Mouse (Mus musculus) heart, embryonic 10.5 days (tissue): ENCODE results near the gene Arl11. TPM values are rescaled to one million over a fixed set of nuclear protein-coding genes. Genes with fewer than 3 reads are reported as not detected.

Source experiments
- DNase-seq: peaks from one replicate; pipeline ENCODE4 v3.0.0-alpha.2; 2017; ENCODE audit warnings: low spot score
- H3K27ac ChIP-seq: fragments of 300-500 bp; sonication (generic); 2 replicates; pipeline ENCODE4 v1.5.1; 2016; ENCODE audit warnings: mild to moderate bottlenecking
- H3K27me3 ChIP-seq: fragments of 300-500 bp; sonication (generic); 2 replicates; pipeline ENCODE4 v1.6.1; 2016; ENCODE audit warnings: mild to moderate bottlenecking; ENCODE audit not compliant: poor library complexity, insufficient read depth, severe bottlenecking
- H3K36me3 ChIP-seq: fragments of 300-500 bp; sonication (generic); 2 replicates; pipeline ENCODE4 v1.6.1; 2016; ENCODE audit warnings: mild to moderate bottlenecking, moderate library complexity
- H3K4me1 ChIP-seq: fragments of 300-500 bp; sonication (generic); 2 replicates; pipeline ENCODE4 v1.6.1; 2016; ENCODE audit warnings: mild to moderate bottlenecking
- H3K4me3 ChIP-seq: fragments of 300-500 bp; sonication (generic); 2 replicates; pipeline ENCODE4 v1.5.1; 2016; ENCODE audit warnings: mild to moderate bottlenecking, moderate library complexity
- H3K9me3 ChIP-seq: fragments of 300-500 bp; sonication (generic); 2 replicates; pipeline ENCODE4 v1.6.1; 2016; ENCODE audit warnings: mild to moderate bottlenecking, moderate library complexity
- WGBS: fragments of 180-500 bp; shearing (Covaris S2); methylation state at CpG from one replicate; pipeline ENCODE4 v1.1.7; 2016; 5-methylcytosine and 5-hydroxymethylcytosine counted together
- polyA plus RNA-seq: library from polyadenylated mRNA; unstranded; fragments of >200 nt; fragmentation: Nextera tagmentation; extraction: Ambion mirVana; gene quantifications from 2 replicates; pipeline ENCODE4 v1.2.1, GENCODE M21; 2016

Arl11 gene
- 0.12 and 0.29 TPM in 2 replicates for polyA plus RNA-seq

DNA sequence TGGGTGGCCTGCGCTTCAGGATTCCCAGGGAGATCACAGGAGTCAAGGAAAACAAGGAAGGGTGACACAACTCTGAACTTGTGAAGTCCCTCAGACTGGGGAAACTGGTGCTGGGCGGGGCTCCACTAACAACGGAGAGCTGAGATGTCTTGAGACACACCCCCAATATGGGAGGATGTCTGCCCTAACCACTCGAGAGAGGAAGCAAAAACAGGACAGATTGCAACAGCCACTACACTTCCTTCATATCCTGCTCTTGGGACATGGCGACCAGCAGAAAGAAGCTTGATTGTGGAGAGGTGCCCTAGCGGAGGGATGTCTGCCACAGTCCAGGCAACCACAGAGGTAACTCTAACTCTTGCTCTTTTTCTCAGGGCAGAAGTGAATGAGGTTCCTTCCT is at the start of gene Arl11:
Gene Arl11 (plus strand): TSS at position 161 of the 400 bp plus-strand sequence.
- Histone ChIP-seq H3K9me3 (no peaks in the 10 kb centered on the region), H3K27ac (no peak within 1 kb of the TSS), H3K4me3 (no peak within 1 kb of the TSS), H3K27me3 (no peaks in the 10 kb centered on the region), H3K36me3 (no peaks in the 10 kb centered on the region), H3K4me1 (peaks cover 17% of the 10 kb centered on the region; the same call in 1 of the 2 replicates)
- 52% methylated on average over 6 of the region's 6 CpGs for WGBS
- DNase-seq = no peak

- no peak overlapping the region for H3K27ac ChIP-seq
- H3K4me3 ChIP-seq = no peak overlapping the region
- H3K27me3 ChIP-seq = peaks cover 15% of the 10 kb centered on the region
- no peaks in the 10 kb centered on the region for H3K36me3 ChIP-seq
- no peak for DNase-seq
- H3K4me1 ChIP-seq = peaks cover 9% of the 10 kb centered on the region
- no peaks in the 10 kb centered on the region for H3K9me3 ChIP-seq
- 70% methylated on average over 5 of the region's 5 CpGs for WGBS
These were observed 41.6 kb upstream of the Arl11 start for GRCm38 (mm10) chr14:61267908-61268475.

DNA sequence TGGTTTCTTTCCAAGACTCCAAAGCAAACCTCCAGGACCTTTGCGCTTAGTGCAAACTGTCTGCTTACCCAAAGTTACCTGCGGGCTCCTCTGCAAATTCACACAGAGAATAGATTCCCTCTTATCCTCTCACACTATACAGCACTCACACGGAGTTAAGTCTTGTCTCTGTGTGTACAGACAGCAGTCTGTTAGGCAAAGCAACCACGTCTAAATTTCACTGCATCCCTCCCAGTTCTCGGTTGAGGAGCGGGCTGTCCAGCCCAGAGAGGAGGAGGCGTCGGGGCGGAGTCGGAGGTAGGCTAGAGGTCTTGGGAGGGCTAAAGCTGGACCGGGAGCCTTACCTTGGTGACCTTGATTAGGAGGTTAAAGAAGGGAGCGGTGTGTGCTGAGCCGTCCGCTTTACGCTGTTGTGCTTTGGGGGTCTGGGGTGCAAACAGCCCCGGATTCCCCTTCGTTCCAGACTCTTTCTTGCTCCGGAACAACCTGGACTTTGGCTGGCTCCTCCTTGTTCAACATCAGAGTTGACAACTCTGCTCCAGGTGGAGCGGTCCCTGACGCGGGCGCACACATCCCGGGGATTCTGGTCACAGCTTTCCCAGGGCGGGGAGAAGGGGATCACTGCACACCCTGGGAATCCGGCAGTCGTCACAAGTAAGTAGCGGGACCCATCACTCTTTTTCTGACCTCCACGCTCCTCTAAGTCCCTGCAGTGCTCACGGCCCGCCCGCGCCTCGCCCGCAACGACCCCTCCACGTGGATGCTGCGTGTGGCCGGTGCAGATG is 34.9 kb upstream of the Arl11 start:
- Histone ChIP-seq H3K36me3 (no peaks in the 10 kb centered on the region), H3K9me3 (no peaks in the 10 kb centered on the region), H3K27me3 (peaks cover 56% of the 10 kb centered on the region), H3K27ac (no peak overlapping the region), H3K4me1 (peaks cover 17% of the 10 kb centered on the region), H3K4me3 (peak overlapping the region; percentile 47)
- 6% methylated on average over 38 of the region's 38 CpGs for WGBS
- DNase-seq = no peak

DNA sequence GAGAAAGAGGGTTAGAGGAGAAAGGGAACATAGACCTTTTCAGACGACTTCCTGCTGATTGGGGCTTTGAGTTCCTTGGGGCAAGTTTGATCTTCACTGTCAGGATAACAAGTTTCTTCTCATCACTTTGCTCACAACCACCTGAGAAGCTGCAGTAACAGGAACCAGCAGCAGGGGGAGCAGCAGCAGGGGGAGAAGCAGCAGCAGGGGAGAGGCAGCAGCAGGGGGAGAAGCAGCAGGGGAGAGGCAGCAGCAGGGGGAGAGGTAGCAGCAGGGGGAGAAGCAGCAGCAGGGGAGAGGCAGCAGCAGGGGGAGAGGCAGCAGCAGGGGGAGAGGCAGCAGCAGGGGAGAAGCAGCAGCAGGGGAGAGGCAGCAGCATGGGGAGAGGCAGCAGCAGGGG is 32.3 kb upstream of the Arl11 start:
- WGBS = 32% methylated on average over 1 of the region's 1 CpGs
- DNase-seq = no peak
- H3K9me3 ChIP-seq = no peaks in the 10 kb centered on the region
- no peak overlapping the region for H3K27ac ChIP-seq
- peaks cover 48% of the 10 kb centered on the region for H3K27me3 ChIP-seq
- H3K4me1 ChIP-seq = peaks cover 17% of the 10 kb centered on the region
- no peaks in the 10 kb centered on the region for H3K36me3 ChIP-seq
- H3K4me3 ChIP-seq = no peak overlapping the region

GRCm38 (mm10) chr14:61278676-61279300 is 30.8 kb upstream of the Arl11 start:
- no peaks in the 10 kb centered on the region for H3K9me3 ChIP-seq
- H3K27me3 ChIP-seq = peaks cover 35% of the 10 kb centered on the region
- 79% methylated on average over 7 of the region's 7 CpGs for WGBS

GRCm38 (mm10) chr14:61288606-61289286 is 20.8 kb upstream of the Arl11 start:
- Histone ChIP-seq H3K4me3 (no peak overlapping the region; the same call in 1 of the 2 replicates), H3K27ac (no peak overlapping the region), H3K36me3 (no peaks in the 10 kb centered on the region), H3K4me1 (no peaks in the 10 kb centered on the region), H3K9me3 (no peaks in the 10 kb centered on the region), H3K27me3 (no peaks in the 10 kb centered on the region)
- 60% methylated on average over 19 of the region's 19 CpGs for WGBS
- DNase-seq = no peak

More at GRCm38 (mm10) chr14:61278676-61279300, 30.8 kb upstream of the Arl11 start:
- Histone ChIP-seq H3K36me3 (no peaks in the 10 kb centered on the region), H3K27ac (no peak overlapping the region), H3K4me1 (peaks cover 17% of the 10 kb centered on the region), H3K4me3 (no peak overlapping the region)
- DNase-seq = no peak

DNA sequence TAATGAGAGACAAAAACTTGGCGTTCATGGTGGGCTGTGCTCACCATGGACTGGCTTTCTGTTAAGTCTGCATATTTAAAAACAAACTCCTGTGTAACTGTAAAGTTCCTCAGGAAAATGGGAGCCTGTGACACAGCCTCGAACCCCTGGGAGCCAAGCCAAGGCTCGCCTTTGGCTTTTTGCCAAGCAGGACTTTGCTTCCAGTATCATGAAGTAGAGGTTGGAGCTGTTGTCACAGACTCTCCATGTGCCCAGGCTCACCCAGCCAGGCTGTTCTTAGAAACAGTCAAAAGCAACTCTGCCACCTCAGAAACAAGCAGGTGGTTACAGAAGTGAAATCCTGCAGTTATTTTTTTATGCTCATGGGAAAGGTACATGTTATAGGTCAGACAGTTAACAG is 18.9 kb upstream of the Arl11 start:
- no peaks in the 10 kb centered on the region for H3K4me1 ChIP-seq
- H3K9me3 ChIP-seq = no peaks in the 10 kb centered on the region
- DNase-seq = no peak
- no peak overlapping the region for H3K4me3 ChIP-seq
- 69% methylated on average over 3 of the region's 3 CpGs for WGBS
- H3K27me3 ChIP-seq = no peaks in the 10 kb centered on the region
- no peak overlapping the region for H3K27ac ChIP-seq
- H3K36me3 ChIP-seq = no peaks in the 10 kb centered on the region

GRCm38 (mm10) chr14:61293884-61294737 is 15.4 kb upstream of the Arl11 start:
- Histone ChIP-seq H3K27ac (no peak overlapping the region), H3K4me1 (no peaks in the 10 kb centered on the region), H3K9me3 (no peaks in the 10 kb centered on the region), H3K36me3 (no peaks in the 10 kb centered on the region), H3K27me3 (no peaks in the 10 kb centered on the region), H3K4me3 (no peak overlapping the region)
- 48% methylated on average over 16 of the region's 16 CpGs for WGBS
- no peak for DNase-seq

- Histone ChIP-seq H3K27me3 (no peaks in the 10 kb centered on the region), H3K9me3 (no peaks in the 10 kb centered on the region), H3K4me3 (no peak overlapping the region), H3K4me1 (no peaks in the 10 kb centered on the region), H3K27ac (no peak overlapping the region), H3K36me3 (no peaks in the 10 kb centered on the region)
- DNase-seq = no peak
- 18% methylated on average over 6 of the region's 6 CpGs for WGBS
These were observed 14.8 kb upstream of the Arl11 start for GRCm38 (mm10) chr14:61294738-61295079.

GRCm38 (mm10) chr14:61299810-61300209 is 9.7 kb upstream of the Arl11 start:
- DNase-seq = no peak
- 85% methylated on average over 6 of the region's 6 CpGs for WGBS
- Histone ChIP-seq H3K27me3 (no peaks in the 10 kb centered on the region), H3K9me3 (no peaks in the 10 kb centered on the region), H3K4me1 (no peaks in the 10 kb centered on the region), H3K27ac (no peak overlapping the region), H3K36me3 (no peaks in the 10 kb centered on the region), H3K4me3 (no peak overlapping the region)

- Histone ChIP-seq H3K27ac (no peak overlapping the region), H3K9me3 (no peaks in the 10 kb centered on the region), H3K4me1 (no peaks in the 10 kb centered on the region), H3K4me3 (no peak overlapping the region), H3K27me3 (no peaks in the 10 kb centered on the region), H3K36me3 (no peaks in the 10 kb centered on the region)
- DNase-seq = no peak
- 49% methylated on average over 2 of the region's 2 CpGs for WGBS
These were observed 8.2 kb upstream of the Arl11 start for GRCm38 (mm10) chr14:61301323-61301722.

- no peaks in the 10 kb centered on the region for H3K27me3 ChIP-seq
- no peak overlapping the region for H3K27ac ChIP-seq
- H3K4me1 ChIP-seq = no peaks in the 10 kb centered on the region
- H3K9me3 ChIP-seq = no peaks in the 10 kb centered on the region
- WGBS = 67% methylated on average over 2 of the region's 2 CpGs
- DNase-seq = no peak
- H3K36me3 ChIP-seq = no peaks in the 10 kb centered on the region
- H3K4me3 ChIP-seq = no peak overlapping the region
These were observed 7.1 kb upstream of the Arl11 start for GRCm38 (mm10) chr14:61302428-61302827.
